ENCODE assay signal across 18 mouse cellular contexts in the genomic region with DNA sequence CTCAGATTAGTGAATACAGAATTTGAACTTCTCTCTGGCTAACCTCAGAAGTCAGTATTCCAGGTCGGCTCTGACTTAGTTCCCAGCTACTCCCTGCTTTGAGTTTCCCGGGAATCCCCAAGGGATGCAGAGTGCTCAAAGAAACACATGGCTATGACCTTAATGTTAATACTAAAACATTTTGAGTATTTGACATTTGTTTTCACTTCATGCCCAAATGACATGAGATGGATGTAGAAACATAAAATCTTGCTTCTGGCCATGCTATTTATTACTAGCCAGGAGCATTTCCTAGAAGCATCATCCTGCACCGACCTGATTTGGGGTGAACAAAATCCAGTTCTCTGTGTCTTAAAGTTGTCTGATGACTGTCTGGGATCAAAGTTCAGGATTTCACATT. TPM values are rescaled to one million over a fixed set of nuclear protein-coding genes. Genes with fewer than 3 reads are reported as not detected.
"Had no signal": no experiment of that assay in that cellular context is flagged by ENCODE, and none has a peak within 500 bp of the region (broad histone marks: within the 10 kb centered on the region; RNA-seq: fewer than 3 reads in every experiment).

No protein-coding gene starts in this region.

- H3K4me2 ChIP-seq: limb, embryonic 12.5 days; midbrain, embryonic 15.5 days; stomach, embryonic 15.5 days had no signal

- ATAC-seq: midbrain, embryonic 15.5 days had no signal

- H3K27ac ChIP-seq: limb, embryonic 12.5 days; liver, embryonic 14.5 days; midbrain, embryonic 15.5 days; stomach, embryonic 15.5 days had no signal

- H3K36me3 ChIP-seq: limb, embryonic 12.5 days; midbrain, embryonic 15.5 days; stomach, embryonic 15.5 days had no signal

- DNase-seq: kidney, postnatal 25 days; layer of hippocampus, postnatal 36 days; lung, adult 18-20 months; right cerebral cortex, postnatal 14 days; thymus, postnatal 36 days had no signal

- H3K9ac ChIP-seq: limb, embryonic 12.5 days; liver, embryonic 14.5 days; midbrain, embryonic 15.5 days; stomach, embryonic 15.5 days had no signal

- H3K4me3 ChIP-seq: limb, embryonic 12.5 days; midbrain, embryonic 15.5 days; stomach, embryonic 15.5 days had no signal

- H3K9me3 ChIP-seq: limb, embryonic 12.5 days; midbrain, embryonic 15.5 days; stomach, embryonic 15.5 days had no signal

RNA-seq across cellular contexts. Expression of a gene that starts 2.9 kb away (rescaled TPM):
- total RNA-seq: liver, adult 2 months; megakaryocyte progenitor cell, adult 5-6 weeks had no signal
- polyA plus RNA-seq: kidney, embryonic 16.5 days; limb, embryonic 12.5 days; liver, adult 2 months; liver, embryonic 14.5 days; lung, embryonic 16.5 days; neural tube, embryonic 14.5 days; spleen, adult 2 months; stomach, embryonic 15.5 days; thymus, postnatal 0 days had no signal

RNA-seq across cellular contexts. Expression of a gene that starts 46.2 kb away (rescaled TPM):
- total RNA-seq: layer of hippocampus, postnatal 36 days; left cerebral cortex, adult 8-10 months; left cerebral cortex, postnatal 36 days; liver, adult 2 months; megakaryocyte progenitor cell, adult 5-6 weeks had no signal
- polyA plus RNA-seq: kidney, embryonic 16.5 days; limb, embryonic 12.5 days; liver, adult 2 months; liver, embryonic 14.5 days; lung, embryonic 16.5 days; midbrain, embryonic 15.5 days; neural tube, embryonic 14.5 days; spleen, adult 2 months; stomach, embryonic 15.5 days; thymus, postnatal 0 days had no signal
